Mouse (Mus musculus) natural killer cell, adult 2 months (primary cell): ENCODE data around the gene Col9a2.

Source experiments
- DNase-seq, 2 experiments: peaks; one replicate each; pipeline ENCODE4 v3.0.0; 2022; ENCODE audit warnings: low spot score in 2 of 2

Col9a2 gene

GRCm38 (mm10) chr4:121039331-121040115, at the start of gene Col9a2:
Gene Col9a2, plus strand, starts transcription at chr4:121039385.
- DNase-seq, result no peak

- DNase-seq, result no peak
Measured at GRCm38 (mm10) chr4:120992284-120992683, 46.9 kb upstream of the Col9a2 start.

- no peak for DNase-seq
Measured at GRCm38 (mm10) chr4:120993025-120993424, 46.2 kb upstream of the Col9a2 start.

- no peak for DNase-seq
Measured at GRCm38 (mm10) chr4:120995911-120996310, 43.3 kb upstream of the Col9a2 start.

- DNase-seq, result no peak
Measured at GRCm38 (mm10) chr4:121001042-121001441, 38.1 kb upstream of the Col9a2 start.

GRCm38 (mm10) chr4:121001659-121002058, 37.5 kb upstream of the Col9a2 start:
- no peak for DNase-seq

GRCm38 (mm10) chr4:121002400-121003171, 36.6 kb upstream of the Col9a2 start:
- DNase-seq, result peak; percentile 51 to 59

GRCm38 (mm10) chr4:121003611-121004091, 35.5 kb upstream of the Col9a2 start:
- no peak for DNase-seq

- DNase-seq, result peak; percentile 28 to 69
Measured at GRCm38 (mm10) chr4:121004679-121005078, 34.5 kb upstream of the Col9a2 start.

- DNase-seq, result no peak
Measured at GRCm38 (mm10) chr4:121007006-121007405, 32.2 kb upstream of the Col9a2 start.

- DNase-seq, result no peak
Measured at GRCm38 (mm10) chr4:121008071-121008745, 31.0 kb upstream of the Col9a2 start.

- no peak for DNase-seq
Measured at GRCm38 (mm10) chr4:121009151-121009550, 30.0 kb upstream of the Col9a2 start.

GRCm38 (mm10) chr4:121010770-121011549, 28.2 kb upstream of the Col9a2 start:
- DNase-seq, result no peak

- DNase-seq, result peak in 1 of 2 experiments; percentile 58
Measured at GRCm38 (mm10) chr4:121014594-121015267, 24.5 kb upstream of the Col9a2 start.

GRCm38 (mm10) chr4:121015268-121015659, 23.9 kb upstream of the Col9a2 start:
- DNase-seq, result no peak

GRCm38 (mm10) chr4:121016021-121016898, 22.9 kb upstream of the Col9a2 start:
- peak; percentile 47 to 63 for DNase-seq

GRCm38 (mm10) chr4:121016928-121017657, 22.1 kb upstream of the Col9a2 start, which contains the start of gene Smap2:
Gene Smap2, minus strand, starts transcription at chr4:121017247.
- DNase-seq, result peak; percentile 89 to 92

GRCm38 (mm10) chr4:121018250-121018649, 20.9 kb upstream of the Col9a2 start:
- DNase-seq, result no peak
